Mouse (Mus musculus) intestine, embryonic 16.5 days (tissue): ENCODE measurements around the gene Cdc40. TPM values are rescaled to one million over a fixed set of nuclear protein-coding genes. Genes with fewer than 3 reads are reported as not detected.

Source experiments
- ATAC-seq: fragments of 200-750 bp; cut with Nextera tagmentation; 2 replicates; pipeline ENCODE4 v1.8.0; 2017; ENCODE audit warnings: moderate TSS enrichment, moderate library complexity
- H3K27ac ChIP-seq: fragments of 300-500 bp; sonication (generic); 2 replicates; pipeline ENCODE4 v1.5.1; 2014; ENCODE audit warnings: mild to moderate bottlenecking, low read length
- H3K27me3 ChIP-seq: fragments of 300-500 bp; sonication (generic); replicated peaks from 2 replicates; pipeline ENCODE4 v1.6.1; 2014; ENCODE audit warnings: low read length, control low read depth, mixed read lengths; ENCODE audit not compliant: control insufficient read depth, insufficient read depth
- H3K36me3 ChIP-seq: fragments of 300-500 bp; sonication (generic); 2 replicates; pipeline ENCODE4 v1.6.1; 2014; ENCODE audit warnings: low read length, control low read depth; ENCODE audit not compliant: control insufficient read depth, insufficient read depth
- H3K4me1 ChIP-seq: fragments of 300-500 bp; sonication (generic); 2 replicates; pipeline ENCODE4 v1.6.1; 2014; ENCODE audit warnings: low read length, control low read depth, mixed read lengths; ENCODE audit not compliant: control insufficient read depth, insufficient read depth
- H3K4me2 ChIP-seq: fragments of 300-500 bp; sonication (generic); 2 replicates; pipeline ENCODE4 v1.6.1; 2014; ENCODE audit warnings: low read depth, low read length, control low read depth
- H3K4me3 ChIP-seq: fragments of 300-500 bp; sonication (generic); 2 replicates; pipeline ENCODE4 v1.5.1; 2014; ENCODE audit warnings: mild to moderate bottlenecking, low read length
- H3K9ac ChIP-seq: fragments of 300-500 bp; sonication (generic); 2 replicates; pipeline ENCODE4 v1.6.1; 2014; ENCODE audit warnings: low read depth, low read length
- H3K9me3 ChIP-seq: fragments of 300-500 bp; sonication (generic); 2 replicates; pipeline ENCODE4 v1.6.1; 2016; ENCODE audit warnings: low read length, control low read depth; ENCODE audit not compliant: control insufficient read depth
- WGBS: fragments of 180-500 bp; shearing (Covaris S2); extraction: QIAGEN DNeasy Blood & Tissue Kit; methylation state at CpG from one replicate; pipeline ENCODE4 v1.1.7; 2014; 5-methylcytosine and 5-hydroxymethylcytosine counted together
- polyA plus RNA-seq: library from polyadenylated mRNA; unstranded; fragments of >200 nt; fragmentation: Nextera tagmentation; extraction: Ambion mirVana; gene quantifications from 2 replicates; pipeline ENCODE4 v1.2.1, GENCODE M21; 2015

The Cdc40 gene
- polyA plus RNA-seq, 1 experiment from 2014 or later: 26.3 TPM

DNA sequence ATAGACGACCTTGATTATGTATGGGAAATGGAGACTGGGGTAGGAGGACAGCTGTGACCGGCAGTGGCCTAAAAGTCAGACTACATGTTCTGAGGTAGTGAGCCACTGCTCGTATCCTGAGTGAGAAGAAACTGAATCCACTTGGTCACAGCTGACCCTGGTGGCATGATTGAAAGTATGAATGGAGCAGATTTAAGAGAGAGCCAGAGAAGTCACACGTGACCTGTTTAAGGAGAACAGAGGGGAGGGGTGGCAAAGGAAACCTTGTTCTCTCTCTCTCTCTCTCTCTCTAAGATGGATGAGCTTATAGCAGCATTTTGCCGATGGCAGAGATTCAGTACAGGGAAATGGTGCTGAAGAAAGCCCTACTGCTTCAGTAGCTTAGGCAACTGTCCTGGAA, 13.5 kb upstream of the Cdc40 start:
- Histone ChIP-seq H3K4me3 (no peak overlapping the region), H3K9me3 (no peaks in the 10 kb centered on the region), H3K4me1 (no peaks in the 10 kb centered on the region), H3K9ac (no peak overlapping the region), H3K27ac (no peak overlapping the region), H3K36me3 (no peaks in the 10 kb centered on the region), H3K4me2 (no peak overlapping the region), H3K27me3 (no peaks in the 10 kb centered on the region)
- WGBS: 55% methylated on average over 5 of the region's 5 CpGs
- ATAC-seq: no peak

DNA sequence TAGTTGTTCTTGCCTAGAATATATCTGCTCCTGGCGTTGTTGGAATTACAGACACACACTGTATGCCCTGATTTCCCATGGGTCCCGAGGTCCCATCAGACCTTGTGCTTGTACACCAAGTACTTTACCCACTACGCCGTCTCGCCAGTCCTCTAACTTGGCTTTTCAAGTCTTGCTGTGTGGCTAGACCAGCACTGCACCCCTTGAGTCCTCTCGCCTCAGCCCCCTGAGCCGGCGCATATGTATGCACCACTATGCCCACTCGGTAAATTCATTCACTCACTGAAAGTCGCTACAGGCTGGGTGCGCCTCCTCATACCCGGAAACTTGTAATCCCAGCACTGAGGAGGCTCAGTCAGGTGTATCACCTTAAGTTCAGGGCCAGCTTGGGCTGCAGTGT, 12.7 kb upstream of the Cdc40 start:
- no peak overlapping the region for H3K4me2 ChIP-seq
- no peak for ATAC-seq
- H3K27me3 ChIP-seq: no peaks in the 10 kb centered on the region
- no peaks in the 10 kb centered on the region for H3K4me1 ChIP-seq
- no peaks in the 10 kb centered on the region for H3K36me3 ChIP-seq
- 88% methylated on average over 12 of the region's 12 CpGs for WGBS
- H3K4me3 ChIP-seq: no peak overlapping the region
- no peaks in the 10 kb centered on the region for H3K9me3 ChIP-seq
- no peak overlapping the region for H3K27ac ChIP-seq
- H3K9ac ChIP-seq: no peak overlapping the region

DNA sequence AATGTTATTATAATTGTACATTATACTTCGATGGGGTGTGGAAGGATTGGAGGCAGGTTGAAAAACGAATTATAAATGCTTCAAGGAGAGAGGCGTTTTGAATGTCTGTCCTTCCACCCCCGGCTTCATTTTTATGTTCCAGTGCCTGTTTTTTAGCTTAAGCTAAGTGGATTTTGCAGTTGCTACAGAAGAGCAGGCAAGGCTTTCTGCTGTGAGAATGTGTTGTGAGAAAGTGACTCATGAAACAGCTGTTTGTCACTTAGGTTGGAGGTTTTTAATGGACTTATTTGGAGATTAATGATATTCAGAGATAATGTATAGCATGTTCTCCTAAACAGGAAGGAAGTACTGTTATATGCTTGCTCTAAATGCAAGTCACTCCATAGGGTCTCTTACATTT, 6.0 kb upstream of the Cdc40 start:
- Histone ChIP-seq H3K9ac (no peak overlapping the region), H3K4me3 (no peak overlapping the region), H3K27ac (no peak overlapping the region), H3K4me1 (no peaks in the 10 kb centered on the region), H3K9me3 (no peaks in the 10 kb centered on the region), H3K4me2 (no peak overlapping the region), H3K36me3 (no peaks in the 10 kb centered on the region), H3K27me3 (no peaks in the 10 kb centered on the region)
- ATAC-seq: no peak
- 87% methylated on average over 4 of the region's 4 CpGs for WGBS

- 88% methylated on average over 2 of the region's 2 CpGs for WGBS
- ATAC-seq: no peak
- H3K9ac ChIP-seq: no peak overlapping the region
- H3K9me3 ChIP-seq: no peaks in the 10 kb centered on the region
- no peaks in the 10 kb centered on the region for H3K27me3 ChIP-seq
- H3K4me1 ChIP-seq: no peaks in the 10 kb centered on the region
- H3K36me3 ChIP-seq: no peaks in the 10 kb centered on the region
- no peak overlapping the region for H3K27ac ChIP-seq
- no peak overlapping the region for H3K4me3 ChIP-seq
- H3K4me2 ChIP-seq: no peak overlapping the region
These were observed 4.2 kb upstream of the Cdc40 start for GRCm38 (mm10) chr10:40887316-40887715.

- Histone ChIP-seq H3K27me3 (no peaks in the 10 kb centered on the region), H3K4me3 (no peak overlapping the region), H3K4me1 (peaks cover 10% of the 10 kb centered on the region), H3K9ac (no peak overlapping the region), H3K4me2 (no peak overlapping the region), H3K36me3 (no peaks in the 10 kb centered on the region), H3K9me3 (no peaks in the 10 kb centered on the region), H3K27ac (no peak overlapping the region)
- ATAC-seq: no peak
- WGBS: 65% methylated on average over 7 of the region's 7 CpGs
These were observed 2.3 kb upstream of the Cdc40 start for GRCm38 (mm10) chr10:40885432-40885831.

DNA sequence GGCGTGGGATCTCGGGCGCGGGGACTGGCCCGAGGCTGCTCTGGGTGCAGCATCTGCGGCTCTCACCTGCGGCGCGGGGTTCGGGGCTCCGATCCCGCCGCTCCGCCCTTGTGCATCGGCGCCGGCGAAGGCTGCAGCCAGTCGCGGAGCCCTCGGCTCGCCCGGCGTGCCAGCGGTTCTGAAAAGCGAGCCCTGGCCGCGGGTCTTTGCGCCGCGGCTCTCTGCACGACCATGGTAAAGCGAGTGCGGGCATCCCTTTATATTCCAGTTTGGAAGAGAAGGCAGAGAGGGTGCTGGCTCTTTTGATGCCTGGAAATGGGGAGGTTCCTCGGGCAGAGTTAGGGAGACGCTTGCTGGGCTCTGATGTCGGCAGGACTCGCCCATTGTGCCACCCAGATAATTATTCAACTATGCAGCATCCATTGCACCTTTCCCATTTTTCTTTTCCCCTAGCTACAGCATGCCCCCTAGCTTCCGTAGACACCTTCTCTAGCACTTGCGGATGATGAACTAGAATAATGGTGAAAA, 1.2 kb upstream of the Cdc40 start:
- Histone ChIP-seq H3K27ac (peak overlapping the region; percentile 83), H3K9me3 (no peaks in the 10 kb centered on the region), H3K9ac (peak overlapping the region; percentile 81), H3K4me1 (peaks cover 16% of the 10 kb centered on the region), H3K36me3 (no peaks in the 10 kb centered on the region), H3K27me3 (no peaks in the 10 kb centered on the region), H3K4me2 (peak overlapping the region; percentile 82), H3K4me3 (peak overlapping the region; percentile 74)
- WGBS: under 1% methylated on average over 39 of the region's 40 CpGs
- peak; percentile 23; the same call in 1 of the 2 replicates for ATAC-seq

GRCm38 (mm10) chr10:40883644-40884278, 650 bp upstream of the Cdc40 start:
- peak overlapping the region; percentile 81 for H3K9ac ChIP-seq
- H3K36me3 ChIP-seq: no peaks in the 10 kb centered on the region
- H3K9me3 ChIP-seq: no peaks in the 10 kb centered on the region
- ATAC-seq: peak; percentile 86
- WGBS: under 1% methylated on average over 74 of the region's 87 CpGs
- peak overlapping the region; percentile 83 for H3K27ac ChIP-seq
- H3K27me3 ChIP-seq: no peaks in the 10 kb centered on the region
- peak overlapping the region; percentile 82 for H3K4me2 ChIP-seq
- H3K4me1 ChIP-seq: peaks cover 16% of the 10 kb centered on the region
- peak overlapping the region; percentile 74 for H3K4me3 ChIP-seq

DNA sequence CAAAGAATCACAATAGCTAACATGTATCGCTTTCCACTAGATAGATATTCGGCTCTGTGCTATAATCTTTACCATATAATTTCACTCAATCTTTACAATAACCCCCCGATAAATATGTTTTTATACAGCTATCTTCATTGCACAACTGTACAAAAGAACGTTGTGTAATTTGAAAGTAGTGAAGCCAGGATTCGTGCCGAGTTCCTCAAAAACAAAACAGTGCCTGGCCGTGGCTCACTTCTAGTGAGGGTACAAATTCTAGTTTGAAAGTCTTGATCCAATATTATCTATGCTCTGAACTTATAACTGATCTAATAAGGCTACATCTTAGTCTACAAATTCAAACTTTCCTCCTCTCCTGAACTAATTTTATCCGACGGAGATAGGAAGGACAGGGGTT, 778 bp downstream of the Cdc40 start:
- H3K36me3 ChIP-seq: no peaks in the 10 kb centered on the region
- peak overlapping the region; percentile 70; the same call in 1 of the 2 replicates for H3K27ac ChIP-seq
- 12% methylated on average over 9 of the region's 9 CpGs for WGBS
- ATAC-seq: no peak
- no peaks in the 10 kb centered on the region for H3K9me3 ChIP-seq
- H3K4me3 ChIP-seq: peak overlapping the region; percentile 74
- H3K4me2 ChIP-seq: peak overlapping the region; percentile 53
- peak overlapping the region; percentile 86 for H3K9ac ChIP-seq
- H3K27me3 ChIP-seq: no peaks in the 10 kb centered on the region
- H3K4me1 ChIP-seq: peaks cover 16% of the 10 kb centered on the region

- WGBS: 65% methylated on average over 3 of the region's 3 CpGs
- H3K4me2 ChIP-seq: no peak overlapping the region
- no peak for ATAC-seq
These were observed 1.9 kb downstream of the Cdc40 start for GRCm38 (mm10) chr10:40881236-40881635.

DNA sequence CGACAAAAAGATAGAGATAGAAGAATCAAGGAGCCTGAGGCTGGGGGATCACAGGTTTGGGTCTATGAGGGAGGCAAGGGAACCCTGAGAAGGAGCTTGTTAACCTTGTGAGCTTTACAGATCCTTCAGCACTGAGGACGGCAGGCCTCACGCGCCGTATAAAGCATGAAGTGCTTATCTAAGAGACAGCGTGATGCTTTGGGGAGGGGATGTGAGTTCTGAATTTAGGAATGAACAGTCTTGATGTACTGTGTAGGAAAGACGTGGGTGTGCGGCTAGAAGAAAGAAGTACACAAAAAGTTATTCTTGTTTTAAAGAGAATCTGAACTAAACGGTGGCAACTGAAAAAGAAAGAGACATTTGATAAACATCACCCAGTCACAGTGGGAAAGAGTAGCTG, 3.1 kb downstream of the Cdc40 start:
- H3K27me3 ChIP-seq: no peaks in the 10 kb centered on the region
- H3K4me1 ChIP-seq: peaks cover 16% of the 10 kb centered on the region
- no peak overlapping the region for H3K4me2 ChIP-seq
- H3K9me3 ChIP-seq: no peaks in the 10 kb centered on the region
- WGBS: 87% methylated on average over 9 of the region's 9 CpGs
- no peak overlapping the region for H3K4me3 ChIP-seq
- H3K36me3 ChIP-seq: no peaks in the 10 kb centered on the region
- H3K27ac ChIP-seq: no peak overlapping the region
- ATAC-seq: no peak
- no peak overlapping the region for H3K9ac ChIP-seq

More at GRCm38 (mm10) chr10:40881236-40881635, 1.9 kb downstream of the Cdc40 start:
- Histone ChIP-seq H3K9ac (no peak overlapping the region), H3K27me3 (no peaks in the 10 kb centered on the region), H3K27ac (no peak overlapping the region), H3K4me1 (peaks cover 16% of the 10 kb centered on the region), H3K9me3 (no peaks in the 10 kb centered on the region), H3K4me3 (no peak overlapping the region), H3K36me3 (no peaks in the 10 kb centered on the region)
